Mouse (Mus musculus) B cell, adult 67 days (primary cell): Measurements from ENCODE around the gene Nfe2l3. TPM values are rescaled to one million over a fixed set of nuclear protein-coding genes. Genes with fewer than 3 reads are reported as not detected.

Experiments used
- total RNA-seq, 2 experiments: library from RNA; stranded (reverse); gene quantifications; 4 replicates each; pipeline ENCODE4 v1.2.4; 2023

The Nfe2l3 gene
- not detected for total RNA-seq

GRCm38 (mm10) chr6:51432535-51433397 lies at the start of gene Nfe2l3:
TSS of gene Nfe2l3 (plus strand) at chr6:51432670.

GRCm38 (mm10) chr6:51469715-51470310 lies 37.3 kb downstream of the Nfe2l3 start, which contains the start of gene Hnrnpa2b1:
TSS of gene Hnrnpa2b1 (minus strand) at chr6:51469894.

GRCm38 (mm10) chr6:51470311-51471178 lies 38.1 kb downstream of the Nfe2l3 start, which contains the start of gene Cbx3:
TSS of gene Cbx3 (plus strand) at chr6:51470360.

Other genes with a start within 250 kb of the Nfe2l3 start
- 1,000 to 10,000 TPM; 1,030 to 1,045 TPM for gene Hnrnpa2b1, start 37.2 kb downstream of the Nfe2l3 start, total RNA-seq
- 10 to 100 TPM; 84.0 to 95.3 TPM for gene Cbx3, start 37.7 kb downstream of the Nfe2l3 start, total RNA-seq
- gene Snx10, start 91.2 kb downstream of the Nfe2l3 start, total RNA-seq, result 10 to 100 TPM; 12.0 to 12.7 TPM